Mouse (Mus musculus): ENCODE results near the gene Gps2. TPM values are rescaled to one million over a fixed set of nuclear protein-coding genes. Genes with fewer than 3 reads are reported as not detected.
A peak's percentile ranks its signal among the peaks of the same experiment; 100 is the strongest.

Gps2 gene
- total and polyA plus RNA-seq, 3 experiments, result 25.0 to 73.6 (median 29.4) TPM

DNA sequence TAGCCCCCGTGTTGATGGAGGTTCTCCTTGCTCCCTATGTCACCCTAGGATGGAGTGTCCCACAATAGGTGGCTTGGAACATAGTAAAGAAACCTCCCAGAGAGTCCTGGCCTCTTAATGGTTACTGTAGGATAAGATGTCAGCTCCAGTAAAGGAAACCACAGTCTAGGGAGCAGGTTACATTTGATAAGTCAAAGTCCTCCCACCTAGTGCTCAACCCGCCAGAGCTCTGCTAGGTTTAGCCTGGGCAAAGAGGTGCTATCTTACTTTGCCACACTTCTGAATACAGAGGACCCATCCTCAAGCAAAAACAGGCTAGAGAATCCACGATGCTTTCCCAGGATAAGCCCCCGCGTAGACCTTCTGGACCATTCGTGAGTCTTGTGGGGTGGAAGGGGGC is 34.7 kb upstream of the Gps2 start:
- Histone ChIP-seq H3K4me2 (ENCODE audit: insufficient read depth, low read depth, poor library complexity, severe bottlenecking) (no peak overlapping the region), H3K4me3 (replicated peaks in 1 of 3; ENCODE audit: low read depth in 2 of 3, low read length in 2 of 3, poor library complexity in 1 of 3) (no peak overlapping the region), H3K9me3 (replicated peaks; ENCODE audit: low read length) (peaks cover 8% of the 10 kb centered on the region), H3K36me3 (replicated peaks in 1 of 2; ENCODE audit: control insufficient read depth in 1 of 2, insufficient read depth in 1 of 2, low read length in 1 of 2) (peaks cover 4 to 39% of the 10 kb centered on the region in 2 experiments), H3K9ac (ENCODE audit: insufficient read depth, low read depth) (no peak overlapping the region), H3K27me3 (replicated peaks) (no peaks in the 10 kb centered on the region), H3K4me1 (ENCODE audit: control insufficient read depth in 1 of 2, insufficient read depth in 2 of 2) (peaks cover 21 to 66% of the 10 kb centered on the region in 2 experiments), H3K79me2 (replicated peaks; ENCODE audit: control insufficient read depth, extremely low read depth, insufficient read depth, poor library complexity, severe bottlenecking) (no peaks in the 10 kb centered on the region), H3K27ac (ENCODE audit: insufficient read depth, low read depth) (no peak overlapping the region)
- TF ChIP-seq TBP (conservative IDR thresholded peaks at IDR 0.05; ENCODE audit: low read depth, low read length), result no peak
- TF ChIP-seq NRF1 (IDR thresholded peaks at IDR 0.05; ENCODE audit: low read depth, low read length), result no peak
- no peak for TF ChIP-seq EP300 (IDR thresholded peaks at IDR 0.05; ENCODE audit: low read length)
- no peak for TF ChIP-seq CHD2 (IDR thresholded peaks at IDR 0.05; ENCODE audit: low read length)
- no peak for TF ChIP-seq E2F4 (IDR thresholded peaks at IDR 0.05; ENCODE audit: insufficient replicate concordance, low read depth, low read length)
- no peak for TF ChIP-seq ZC3H11A (IDR thresholded peaks at IDR 0.05; ENCODE audit: low read depth, low read length)
- no peak for TF ChIP-seq GABPA (IDR thresholded peaks at IDR 0.05; ENCODE audit: insufficient replicate concordance, low read depth, low read length)
- no peak for TF ChIP-seq IRF4 (IDR thresholded peaks at IDR 0.05; ENCODE audit: low read depth, low read length)
- no peak for TF ChIP-seq BHLHE40 (IDR thresholded peaks at IDR 0.05; ENCODE audit: low read depth, low read length)
- no peak for TF ChIP-seq UBTF (IDR thresholded peaks at IDR 0.05; ENCODE audit: low read depth, low read length)
- TF ChIP-seq JUN (IDR thresholded peaks at IDR 0.05; ENCODE audit: insufficient read depth, low read depth, low read length), result no peak
- TF ChIP-seq ETS1 (conservative IDR thresholded peaks at IDR 0.05; ENCODE audit: low read depth, low read length), result no peak
- TF ChIP-seq HCFC1 (IDR thresholded peaks at IDR 0.05; ENCODE audit: low read depth, low read length), result no peak
- no peak for TF ChIP-seq ELF1 (IDR thresholded peaks at IDR 0.05; ENCODE audit: low read depth, low read length)
- TF ChIP-seq RCOR1 (conservative IDR thresholded peaks at IDR 0.05; ENCODE audit: low read depth, low read length), result no peak
- no peak for TF ChIP-seq ZMIZ1 (IDR thresholded peaks at IDR 0.05; ENCODE audit: low read depth, low read length)
- DNase-seq (ENCODE audit: extremely low read depth), result no peak
- in situ Hi-C loops (cut with MboI; ENCODE audit: low pct_ligation_motif_present, low pct_unique_long_range_greater_than_20kb, low sequenced_read_pairs), result loop anchor here (5.0 kb wide), 2 partner anchors 77 to 197 kb away; partner anchors contain the start of genes Fgf11 and Senp3
- dilution Hi-C loops (cut with MboI; ENCODE audit: extremely low pct_ligation_motif_present, extremely low pct_unique_long_range_greater_than_20kb, low sequenced_read_pairs), result no loop called here

DNA sequence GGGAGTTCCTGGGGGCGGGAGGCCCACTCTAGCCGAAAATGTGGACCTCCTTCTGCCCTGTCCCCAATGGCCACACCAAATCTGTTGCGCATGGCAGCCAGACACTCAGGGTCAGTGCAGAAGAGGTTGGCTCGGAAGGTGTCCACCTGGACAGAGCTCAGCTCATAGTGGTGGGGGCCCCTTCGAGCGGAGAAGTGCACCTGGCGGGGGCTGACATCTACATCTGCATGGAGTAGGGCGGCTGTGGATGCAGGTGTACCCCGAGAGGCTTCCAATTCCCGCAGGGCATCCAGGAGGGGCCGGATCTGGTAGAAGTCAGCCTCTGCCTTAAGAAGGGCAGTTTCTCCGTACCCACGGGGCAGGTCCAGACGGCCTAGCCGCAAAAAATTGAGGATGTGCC is 34.0 kb upstream of the Gps2 start:
- Histone ChIP-seq H3K4me3 (replicated peaks in 1 of 3; ENCODE audit: low read depth in 2 of 3, low read length in 2 of 3, poor library complexity in 1 of 3) (peak overlapping the region in 1 of 3 experiments; percentile 74), H3K4me1 (ENCODE audit: control insufficient read depth in 1 of 2, insufficient read depth in 2 of 2) (peaks cover 21 to 66% of the 10 kb centered on the region in 2 experiments), H3K4me2 (ENCODE audit: insufficient read depth, low read depth, poor library complexity, severe bottlenecking) (peak overlapping the region; percentile 41), H3K36me3 (replicated peaks in 1 of 2; ENCODE audit: control insufficient read depth in 1 of 2, insufficient read depth in 1 of 2, low read length in 1 of 2) (peaks cover 10 to 47% of the 10 kb centered on the region in 2 experiments), H3K9me3 (replicated peaks; ENCODE audit: low read length) (peaks cover 10% of the 10 kb centered on the region), H3K27me3 (replicated peaks) (no peaks in the 10 kb centered on the region), H3K9ac (ENCODE audit: insufficient read depth, low read depth) (no peak overlapping the region; the same call in 1 of the 2 replicates), H3K79me2 (replicated peaks; ENCODE audit: control insufficient read depth, extremely low read depth, insufficient read depth, poor library complexity, severe bottlenecking) (no peaks in the 10 kb centered on the region), H3K27ac (ENCODE audit: insufficient read depth, low read depth) (no peak overlapping the region)
- dilution Hi-C loops (cut with MboI; ENCODE audit: extremely low pct_ligation_motif_present, extremely low pct_unique_long_range_greater_than_20kb, low sequenced_read_pairs) (no loop called here), in situ Hi-C loops (cut with MboI; ENCODE audit: low pct_ligation_motif_present, low pct_unique_long_range_greater_than_20kb, low sequenced_read_pairs) (loop anchor here (5.0 kb wide), 3 partner anchors 38 to 197 kb away; partner anchors contain the start of genes Fgf11 and Senp3)
- TF ChIP-seq ZNF384 (IDR thresholded peaks at IDR 0.05; ENCODE audit: low read depth, low read length) (no peak), E2F4 (IDR thresholded peaks at IDR 0.05; ENCODE audit: insufficient replicate concordance, low read depth, low read length) (no peak), CHD2 (IDR thresholded peaks at IDR 0.05; ENCODE audit: low read length) (no peak)
- no peak for DNase-seq (ENCODE audit: extremely low read depth)
